Mouse (Mus musculus): ENCODE data around the gene Sntg2. TPM values are rescaled to one million over a fixed set of nuclear protein-coding genes. Genes with fewer than 3 reads are reported as not detected.

Sntg2 gene
- polyA plus RNA-seq, 2 experiments: 1.4 TPM

DNA sequence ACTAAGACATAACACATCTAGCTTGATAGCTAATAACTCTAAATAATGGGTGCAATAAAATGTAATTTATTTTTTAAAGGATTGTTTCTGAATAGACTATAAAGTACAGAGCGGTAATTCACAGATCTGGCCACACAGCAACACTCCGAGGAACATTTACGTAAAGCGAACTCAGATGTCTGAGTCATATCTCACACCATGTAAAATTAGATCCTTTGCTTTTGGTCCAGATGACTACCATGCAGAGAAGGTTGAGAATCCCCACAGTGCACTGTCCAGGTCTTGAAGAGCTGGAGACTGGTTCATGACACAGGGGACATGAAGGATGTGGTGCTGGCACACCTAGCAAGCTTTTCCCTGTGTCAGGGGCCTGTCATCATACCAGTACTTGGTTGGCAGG, 145.2 kb downstream of the Sntg2 start:
- no peaks in the 10 kb centered on the region for H3K9me3 ChIP-seq (ENCODE audit: control insufficient read depth, low read length)
- TF ChIP-seq POLR2A (IDR thresholded peaks at IDR 0.05; ENCODE audit: borderline replicate concordance, extremely low read depth, insufficient read depth, insufficient read length): no peak
- H3K36me3 ChIP-seq (ENCODE audit: control insufficient read depth, insufficient read depth, low read length): no peaks in the 10 kb centered on the region
- no peak overlapping the region for H3K9ac ChIP-seq (ENCODE audit: low read depth, low read length, severe bottlenecking)
- no peak overlapping the region for H3K4me3 ChIP-seq (replicated peaks; ENCODE audit: low read length)
- DNase-seq (ENCODE audit: low spot score) (no peak), ATAC-seq (ENCODE audit: low FRiP score, low read depth) (no peak)
- H3K4me1 ChIP-seq (ENCODE audit: control insufficient read depth, insufficient read depth, low read length): no peaks in the 10 kb centered on the region
- H3K4me2 ChIP-seq (replicated peaks; ENCODE audit: low read depth, low read length, severe bottlenecking): no peak overlapping the region
- H3K27ac ChIP-seq (replicated peaks; ENCODE audit: low read depth, low read length): no peak overlapping the region
- H3K27me3 ChIP-seq (ENCODE audit: control insufficient read depth, insufficient read depth, low read length): no peaks in the 10 kb centered on the region
- WGBS: 70% methylated on average over 4 of the region's 4 CpGs

DNA sequence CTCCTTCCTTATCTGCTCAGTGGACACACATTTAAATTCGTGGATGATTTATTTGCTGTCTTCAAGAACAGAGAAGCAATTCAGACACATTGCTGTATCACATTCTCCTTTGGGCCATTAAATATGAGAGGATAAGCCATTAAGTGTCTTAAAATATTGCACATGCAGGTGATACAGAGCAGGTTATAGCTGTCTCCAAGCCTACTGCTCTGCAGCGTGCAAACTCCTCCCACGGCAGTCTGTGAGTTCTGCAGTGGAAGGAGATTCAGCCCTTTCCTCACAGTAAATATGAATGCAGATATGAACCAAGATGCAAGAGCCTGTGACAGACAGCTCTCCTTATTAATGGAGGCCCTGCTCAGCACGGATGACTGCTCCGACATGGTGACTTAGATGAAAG, 146.9 kb downstream of the Sntg2 start:
- no peak overlapping the region for H3K4me3 ChIP-seq (replicated peaks; ENCODE audit: low read length)
- no peak for ATAC-seq (ENCODE audit: low FRiP score, low read depth)
- H3K4me2 ChIP-seq (replicated peaks; ENCODE audit: low read depth, low read length, severe bottlenecking): no peak overlapping the region
- 79% methylated on average over 5 of the region's 5 CpGs for WGBS
- no peak for DNase-seq (ENCODE audit: low spot score)
- no peaks in the 10 kb centered on the region for H3K4me1 ChIP-seq (ENCODE audit: control insufficient read depth, insufficient read depth, low read length)
- no peaks in the 10 kb centered on the region for H3K36me3 ChIP-seq (ENCODE audit: control insufficient read depth, insufficient read depth, low read length)
- no peak overlapping the region for H3K27ac ChIP-seq (replicated peaks; ENCODE audit: low read depth, low read length)
- TF ChIP-seq POLR2A (IDR thresholded peaks at IDR 0.05; ENCODE audit: borderline replicate concordance, extremely low read depth, insufficient read depth, insufficient read length): no peak
- H3K9ac ChIP-seq (ENCODE audit: low read depth, low read length, severe bottlenecking): no peak overlapping the region
- H3K27me3 ChIP-seq (ENCODE audit: control insufficient read depth, insufficient read depth, low read length): no peaks in the 10 kb centered on the region
- H3K9me3 ChIP-seq (ENCODE audit: control insufficient read depth, low read length): no peaks in the 10 kb centered on the region

DNA sequence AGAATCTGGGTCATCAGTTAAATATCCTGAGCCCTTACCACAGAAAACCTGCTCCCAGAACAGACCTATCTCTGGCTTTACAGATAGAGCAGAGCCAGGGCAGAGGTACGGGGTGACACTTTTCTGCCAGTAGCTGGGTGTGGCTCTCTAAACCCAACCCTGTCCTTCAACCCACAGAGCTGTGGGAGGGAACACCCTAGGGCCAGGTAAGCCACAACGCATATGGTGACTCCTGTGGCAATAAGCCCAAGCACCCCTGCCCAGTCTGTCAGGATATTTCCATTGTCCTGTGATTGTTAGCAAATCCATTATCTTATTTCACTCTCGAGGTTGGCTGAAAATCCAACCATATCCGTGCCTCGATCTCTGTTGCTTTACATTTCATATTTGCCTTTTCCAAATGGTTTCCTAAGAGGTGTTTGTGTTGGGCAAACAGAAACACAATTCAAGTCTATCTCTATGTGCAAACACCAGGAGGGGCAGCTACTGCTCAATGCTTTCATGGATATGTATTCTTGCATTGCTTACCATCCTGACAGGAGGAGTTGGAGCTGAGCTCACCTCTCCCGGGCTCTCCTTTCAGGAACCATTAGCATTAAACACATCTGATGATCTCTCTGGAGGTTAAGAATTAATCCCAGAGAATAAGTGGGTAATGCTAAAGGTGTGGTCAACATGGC, 156.3 kb downstream of the Sntg2 start:
- no peak for TF ChIP-seq POLR2A (IDR thresholded peaks at IDR 0.05; ENCODE audit: borderline replicate concordance, extremely low read depth, insufficient read depth, insufficient read length)

DNA sequence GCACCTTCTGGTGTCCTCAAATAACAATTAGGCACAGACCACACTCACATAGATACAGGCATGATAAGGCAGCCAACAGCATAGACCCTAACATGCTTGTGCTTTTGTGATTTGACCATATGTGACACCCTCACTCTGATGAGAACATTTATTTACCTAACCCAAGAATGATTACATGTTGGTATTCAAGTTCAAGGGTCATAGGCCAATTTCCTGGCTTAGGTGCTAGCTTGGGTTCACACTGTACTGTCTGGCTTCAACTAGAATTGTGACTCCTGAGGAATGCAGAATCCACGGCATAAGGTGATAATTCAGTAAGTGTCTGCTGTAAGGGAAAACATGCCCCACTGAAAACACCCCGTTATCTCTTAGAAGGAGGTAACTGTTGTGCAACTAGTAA, 158.4 kb downstream of the Sntg2 start:
- ATAC-seq (ENCODE audit: low FRiP score, low read depth) (no peak), DNase-seq (ENCODE audit: low spot score) (no peak)
- 73% methylated on average over 2 of the region's 2 CpGs for WGBS
- no peaks in the 10 kb centered on the region for H3K4me1 ChIP-seq (ENCODE audit: control insufficient read depth, insufficient read depth, low read length)
- H3K36me3 ChIP-seq (ENCODE audit: control insufficient read depth, insufficient read depth, low read length): no peaks in the 10 kb centered on the region
- H3K9me3 ChIP-seq (ENCODE audit: control insufficient read depth, low read length): no peaks in the 10 kb centered on the region
- no peak for TF ChIP-seq POLR2A (IDR thresholded peaks at IDR 0.05; ENCODE audit: borderline replicate concordance, extremely low read depth, insufficient read depth, insufficient read length)
- no peak overlapping the region for H3K27ac ChIP-seq (replicated peaks; ENCODE audit: low read depth, low read length)
- no peak overlapping the region for H3K4me3 ChIP-seq (replicated peaks; ENCODE audit: low read length)
- no peaks in the 10 kb centered on the region for H3K27me3 ChIP-seq (ENCODE audit: control insufficient read depth, insufficient read depth, low read length)
- H3K4me2 ChIP-seq (replicated peaks; ENCODE audit: low read depth, low read length, severe bottlenecking): no peak overlapping the region
- H3K9ac ChIP-seq (ENCODE audit: low read depth, low read length, severe bottlenecking): no peak overlapping the region

More for the DNA sequence above, 156.3 kb downstream of the Sntg2 start:
- 84% methylated on average over 6 of the region's 6 CpGs for WGBS
- Histone ChIP-seq H3K4me3 (replicated peaks; ENCODE audit: low read length) (no peak overlapping the region), H3K27ac (replicated peaks; ENCODE audit: low read depth, low read length) (no peak overlapping the region), H3K4me1 (ENCODE audit: control insufficient read depth, insufficient read depth, low read length) (no peaks in the 10 kb centered on the region), H3K9me3 (ENCODE audit: control insufficient read depth, low read length) (no peaks in the 10 kb centered on the region), H3K4me2 (replicated peaks; ENCODE audit: low read depth, low read length, severe bottlenecking) (no peak overlapping the region), H3K27me3 (ENCODE audit: control insufficient read depth, insufficient read depth, low read length) (no peaks in the 10 kb centered on the region), H3K36me3 (ENCODE audit: control insufficient read depth, insufficient read depth, low read length) (no peaks in the 10 kb centered on the region), H3K9ac (ENCODE audit: low read depth, low read length, severe bottlenecking) (no peak overlapping the region)
- ATAC-seq (ENCODE audit: low FRiP score, low read depth): no peak
- DNase-seq (ENCODE audit: low spot score): no peak

DNA sequence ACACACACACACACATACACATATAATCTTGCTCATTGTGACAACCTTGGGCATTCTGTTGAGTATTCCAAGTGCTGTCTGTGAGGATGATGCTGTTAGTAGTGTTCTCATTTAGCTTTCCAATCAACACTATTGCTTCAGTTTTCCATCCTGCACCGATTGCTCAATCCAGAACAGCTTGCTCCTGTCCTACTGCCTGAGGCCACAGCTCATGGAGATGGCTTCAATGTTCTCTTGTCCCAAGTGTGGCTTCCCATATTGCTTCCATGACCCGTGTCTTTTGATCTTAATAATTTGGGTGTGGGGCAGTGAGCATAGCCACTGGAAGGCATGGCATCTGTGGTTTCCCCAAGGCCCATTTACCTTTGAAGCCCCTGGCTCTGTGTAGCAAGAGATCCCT, 162.8 kb downstream of the Sntg2 start:
- Histone ChIP-seq H3K9me3 (ENCODE audit: control insufficient read depth, low read length) (no peaks in the 10 kb centered on the region), H3K9ac (ENCODE audit: low read depth, low read length, severe bottlenecking) (no peak overlapping the region), H3K27ac (replicated peaks; ENCODE audit: low read depth, low read length) (no peak overlapping the region), H3K4me3 (replicated peaks; ENCODE audit: low read length) (no peak overlapping the region), H3K27me3 (ENCODE audit: control insufficient read depth, insufficient read depth, low read length) (no peaks in the 10 kb centered on the region), H3K36me3 (ENCODE audit: control insufficient read depth, insufficient read depth, low read length) (no peaks in the 10 kb centered on the region), H3K4me1 (ENCODE audit: control insufficient read depth, insufficient read depth, low read length) (no peaks in the 10 kb centered on the region), H3K4me2 (replicated peaks; ENCODE audit: low read depth, low read length, severe bottlenecking) (no peak overlapping the region)
- 81% methylated on average over 2 of the region's 2 CpGs for WGBS
- DNase-seq (ENCODE audit: low spot score): no peak
- TF ChIP-seq POLR2A (IDR thresholded peaks at IDR 0.05; ENCODE audit: borderline replicate concordance, extremely low read depth, insufficient read depth, insufficient read length): no peak
- no peak for ATAC-seq (ENCODE audit: low FRiP score, low read depth)

Data from limb, embryonic 14.5 days (tissue).